Mouse (Mus musculus): ENCODE results near the gene Spast.

The Spast gene

DNA sequence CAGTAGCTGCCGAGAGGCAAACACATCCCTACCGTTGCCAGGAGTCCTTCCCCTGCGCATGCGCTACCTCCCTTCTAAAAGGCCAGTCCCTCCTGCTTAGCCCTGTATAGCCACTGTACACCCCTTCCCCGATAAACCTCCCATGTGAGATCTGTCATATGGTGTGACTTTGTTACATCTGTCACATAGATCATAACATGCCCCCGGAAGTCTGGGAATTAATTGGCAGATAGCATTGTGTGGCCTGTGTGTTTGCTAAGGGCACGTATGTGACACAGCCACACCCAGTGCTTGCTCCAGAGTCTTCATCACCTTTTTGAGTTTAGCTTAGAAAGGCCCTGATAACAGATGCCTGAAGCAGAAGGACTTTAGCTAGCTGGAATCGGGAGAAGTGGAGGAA, 91.3 kb downstream of the Spast start:
- DNase-seq = no peak

- no peak for DNase-seq
Observed at GRCm38 (mm10) chr17:74431481-74431880, 92.7 kb downstream of the Spast start.

GRCm38 (mm10) chr17:74432631-74433030, 93.8 kb downstream of the Spast start:
- no peak for DNase-seq

DNA sequence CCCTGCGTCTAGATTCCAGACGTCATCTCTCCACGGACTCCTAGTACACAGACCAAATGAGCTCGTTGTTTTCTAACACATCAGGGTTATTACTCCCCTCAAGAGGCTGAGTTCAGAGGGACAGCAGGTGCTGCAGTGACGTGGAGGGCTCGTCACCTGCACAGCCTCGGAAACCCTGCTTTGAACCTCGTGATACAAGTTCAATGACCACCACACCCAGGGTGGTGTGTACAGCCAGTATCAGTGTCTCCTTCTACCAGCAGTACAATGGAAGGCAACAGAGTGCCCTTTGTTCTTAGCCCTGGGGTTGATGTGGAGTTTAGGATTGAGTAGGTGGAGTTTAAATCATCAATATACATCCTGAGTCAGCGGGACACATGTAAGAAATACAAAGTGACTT, 99.0 kb downstream of the Spast start:
- DNase-seq = no peak

- no peak for DNase-seq
Observed at GRCm38 (mm10) chr17:74440486-74440885, 101.7 kb downstream of the Spast start.

Measured in spleen, adult 18-20 months (tissue).